Mouse (Mus musculus): ENCODE data around the gene Tjp3.

DNA sequence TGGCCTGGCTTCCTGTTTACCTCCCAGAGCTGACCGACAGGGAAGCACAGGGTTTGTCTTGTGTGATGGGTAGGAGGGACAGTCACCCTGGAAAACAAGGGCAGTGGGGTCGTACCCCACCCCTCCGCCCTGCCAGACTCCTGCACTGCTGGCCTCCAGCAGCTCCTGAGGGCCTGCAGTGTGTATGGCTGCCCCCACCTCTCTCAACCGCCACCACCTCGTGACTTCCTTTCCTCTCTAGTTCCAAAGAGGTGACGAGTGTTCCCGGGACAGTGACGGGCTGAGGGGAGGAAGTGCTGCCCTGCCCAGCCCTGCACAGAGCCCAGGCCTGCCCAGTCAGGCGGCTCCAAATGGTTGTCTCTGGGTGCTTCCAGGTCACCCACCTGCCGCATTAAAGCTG lies 6.5 kb upstream of the Tjp3 start:
- TF ChIP-seq CTCF (IDR thresholded peaks at IDR 0.05; ENCODE audit: borderline replicate concordance, control insufficient read depth, extremely low read depth, insufficient read depth, low read length, poor library complexity) (no peak), POLR2A (IDR thresholded peaks at IDR 0.05; ENCODE audit: control insufficient read depth, extremely low read depth, insufficient read depth, low read length, poor library complexity) (no peak; the same call in 1 of the 2 replicates)

All from thymus, adult 2 months (tissue).